Mouse (Mus musculus): ENCODE results near the gene Flrt1.

DNA sequence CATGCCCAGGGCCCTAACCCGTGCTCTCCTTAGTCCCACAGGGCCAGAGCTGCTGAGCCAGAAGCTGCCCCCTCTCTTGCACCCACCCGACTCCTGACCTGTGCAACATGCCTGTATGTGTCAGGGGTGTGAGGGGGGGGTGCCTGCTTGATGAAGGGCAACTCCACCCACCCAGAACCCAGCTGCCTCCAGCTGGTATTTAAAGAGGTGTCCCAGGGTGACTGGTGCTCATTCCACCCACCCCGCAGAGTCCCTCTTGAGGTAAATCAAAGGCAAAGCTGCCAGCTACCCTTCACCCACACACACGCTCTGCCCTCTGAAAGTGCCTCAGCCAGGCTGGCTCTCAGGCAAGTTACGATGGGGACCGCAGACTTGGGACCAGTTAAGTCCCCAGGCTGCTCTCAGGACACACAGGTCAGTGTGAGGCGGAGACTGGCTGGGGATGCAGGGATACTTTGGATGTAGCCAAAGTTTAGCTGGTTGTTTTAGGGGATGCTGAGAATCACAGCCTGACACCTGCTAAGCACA is 43.7 kb upstream of the Flrt1 start:
- TF ChIP-seq SRF (IDR thresholded peaks at IDR 0.05; ENCODE audit: control insufficient read depth, insufficient read length, low read depth) (no peak), USF1 (IDR thresholded peaks at IDR 0.05; ENCODE audit: low read depth) (no peak), POLR2A (IDR thresholded peaks at IDR 0.05; ENCODE audit: insufficient read length, low read depth) (no peak), MAX (IDR thresholded peaks at IDR 0.05; ENCODE audit: low read depth) (no peak), E2F4 (IDR thresholded peaks at IDR 0.05; ENCODE audit: insufficient read depth) (no peak), POLR2AphosphoS2 (IDR thresholded peaks at IDR 0.05; ENCODE audit: insufficient read length, low read depth) (no peak), MYOG (IDR thresholded peaks at IDR 0.05; ENCODE audit: control insufficient read depth in 1 of 3, insufficient read depth in 1 of 3, insufficient read length in 2 of 3, low read depth in 2 of 3) (peak in 1 of 3 experiments; percentile 46), CEBPB (IDR thresholded peaks at IDR 0.05; ENCODE audit: insufficient read depth, poor library complexity, severe bottlenecking) (no peak)
